Mouse (Mus musculus) hindbrain, embryonic 16.5 days (tissue): Measurements from ENCODE around the gene Olfr619. TPM values are rescaled to one million over a fixed set of nuclear protein-coding genes. Genes with fewer than 3 reads are reported as not detected.

Experiments used
- ATAC-seq: fragments of 200-750 bp; cut with Nextera tagmentation; 2 replicates; pipeline ENCODE4 v1.8.0; 2017; ENCODE audit warnings: moderate TSS enrichment, moderate library complexity
- H3K27ac ChIP-seq: fragments of 300-500 bp; sonication (generic); 2 replicates; pipeline ENCODE4 v1.5.1; 2014; ENCODE audit warnings: low read depth, mild to moderate bottlenecking, control low read depth, low read length, moderate library complexity
- H3K27me3 ChIP-seq: fragments of 300-500 bp; sonication (generic); replicated peaks from 2 replicates; pipeline ENCODE4 v1.6.1; 2014; ENCODE audit warnings: low read length; ENCODE audit not compliant: control insufficient read depth, insufficient read depth
- H3K36me3 ChIP-seq: fragments of 300-500 bp; sonication (generic); 2 replicates; pipeline ENCODE4 v1.6.1; 2014; ENCODE audit warnings: mild to moderate bottlenecking, low read length, moderate library complexity, mixed read lengths; ENCODE audit not compliant: control insufficient read depth, insufficient read depth
- H3K4me1 ChIP-seq: fragments of 300-500 bp; sonication (generic); 2 replicates; pipeline ENCODE4 v1.6.1; 2014; ENCODE audit warnings: low read depth, low read length; ENCODE audit not compliant: control insufficient read depth, insufficient read depth
- H3K4me2 ChIP-seq: fragments of 300-500 bp; sonication (generic); 2 replicates; pipeline ENCODE4 v1.6.1; 2014; ENCODE audit warnings: mild to moderate bottlenecking, low read length, control low read depth, moderate library complexity
- H3K4me3 ChIP-seq: fragments of 300-500 bp; sonication (generic); 2 replicates; pipeline ENCODE4 v1.5.1; 2014; ENCODE audit warnings: mild to moderate bottlenecking, low read length, control low read depth, moderate library complexity
- H3K9ac ChIP-seq: fragments of 300-500 bp; sonication (generic); 2 replicates; pipeline ENCODE4 v1.6.1; 2014; ENCODE audit warnings: low read depth, mild to moderate bottlenecking, control low read depth, low read length, moderate library complexity
- H3K9me3 ChIP-seq: fragments of 300-500 bp; sonication (generic); 2 replicates; pipeline ENCODE4 v1.6.1; 2014; ENCODE audit warnings: mild to moderate bottlenecking, low read length, moderate library complexity; ENCODE audit not compliant: control insufficient read depth
- WGBS: fragments of 180-500 bp; shearing (Covaris S2); extraction: QIAGEN DNeasy Blood & Tissue Kit; methylation state at CpG from one replicate; pipeline ENCODE4 v1.1.7; 2014; 5-methylcytosine and 5-hydroxymethylcytosine counted together
- polyA plus RNA-seq: library from polyadenylated mRNA; unstranded; fragments of >200 nt; fragmentation: Nextera tagmentation; extraction: Ambion mirVana; gene quantifications from 2 replicates; pipeline ENCODE4 v1.2.1, GENCODE M21; 2015

Gene Olfr619
- polyA plus RNA-seq, result not detected in 2 replicates

- no peaks in the 10 kb centered on the region for H3K9me3 ChIP-seq
- H3K4me1 ChIP-seq, result no peaks in the 10 kb centered on the region
- no peak for ATAC-seq
- H3K4me2 ChIP-seq, result no peak within 1 kb of the TSS
- no peaks in the 10 kb centered on the region for H3K36me3 ChIP-seq
- no peak within 1 kb of the TSS for H3K9ac ChIP-seq
- no peak within 1 kb of the TSS for H3K4me3 ChIP-seq
- no peaks in the 10 kb centered on the region for H3K27me3 ChIP-seq
- no peak within 1 kb of the TSS for H3K27ac ChIP-seq
Observed at GRCm38 (mm10) chr7:103600275-103600674, at the start of gene Olfr619. Gene Olfr619, plus strand, starts transcription at chr7:103600575.

GRCm38 (mm10) chr7:103555779-103556178, 44.6 kb upstream of the Olfr619 start, which contains the start of gene Olfr615:
Gene Olfr615, plus strand, starts transcription at chr7:103556079.
- WGBS, result 74% methylated on average over 2 of the region's 2 CpGs
- H3K4me2 ChIP-seq, result no peak within 1 kb of the TSS
- no peaks in the 10 kb centered on the region for H3K4me1 ChIP-seq
- H3K27me3 ChIP-seq, result no peaks in the 10 kb centered on the region
- no peaks in the 10 kb centered on the region for H3K9me3 ChIP-seq
- H3K36me3 ChIP-seq, result no peaks in the 10 kb centered on the region
- no peak within 1 kb of the TSS for H3K9ac ChIP-seq
- H3K4me3 ChIP-seq, result no peak within 1 kb of the TSS
- no peak for ATAC-seq
- H3K27ac ChIP-seq, result no peak within 1 kb of the TSS

GRCm38 (mm10) chr7:103569043-103569442, 31.3 kb upstream of the Olfr619 start, which contains the start of gene Olfr616:
Gene Olfr616, minus strand, starts transcription at chr7:103569143.
- Histone ChIP-seq H3K27ac (no peak within 1 kb of the TSS), H3K4me3 (no peak within 1 kb of the TSS), H3K4me1 (no peaks in the 10 kb centered on the region), H3K9ac (no peak within 1 kb of the TSS), H3K36me3 (no peaks in the 10 kb centered on the region), H3K4me2 (no peak within 1 kb of the TSS), H3K27me3 (no peaks in the 10 kb centered on the region), H3K9me3 (no peaks in the 10 kb centered on the region)
- no peak for ATAC-seq
- 90% methylated on average over 3 of the region's 3 CpGs for WGBS

GRCm38 (mm10) chr7:103572761-103573160, 27.6 kb upstream of the Olfr619 start, which contains the start of gene Olfr617:
Gene Olfr617, plus strand, starts transcription at chr7:103573061.
- no peak within 1 kb of the TSS for H3K4me2 ChIP-seq
- no peak within 1 kb of the TSS for H3K9ac ChIP-seq
- H3K36me3 ChIP-seq, result no peaks in the 10 kb centered on the region
- no peaks in the 10 kb centered on the region for H3K4me1 ChIP-seq
- ATAC-seq, result no peak
- H3K4me3 ChIP-seq, result no peak within 1 kb of the TSS
- no peaks in the 10 kb centered on the region for H3K27me3 ChIP-seq
- WGBS, result 85% methylated on average over 1 of the region's 1 CpGs
- H3K27ac ChIP-seq, result no peak within 1 kb of the TSS
- no peaks in the 10 kb centered on the region for H3K9me3 ChIP-seq

DNA sequence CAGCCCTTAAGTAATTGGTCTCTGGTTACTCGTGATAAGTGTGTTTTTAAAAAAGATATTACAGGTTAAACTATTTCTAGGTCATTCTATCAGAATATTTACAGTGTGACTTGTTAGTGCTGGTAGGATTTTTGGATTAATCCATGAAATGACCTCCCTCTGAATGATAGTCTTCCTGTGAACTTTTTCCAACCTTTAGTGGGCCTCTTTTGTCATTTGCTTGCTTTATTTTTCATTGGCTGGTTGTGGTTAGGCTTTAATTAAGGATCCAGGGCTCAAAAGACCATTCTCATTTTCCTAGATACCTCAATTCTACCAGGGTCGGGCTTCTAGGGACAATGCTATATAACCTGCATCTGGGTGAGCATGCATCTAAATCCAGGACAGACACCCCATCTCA, 10.6 kb upstream of the Olfr619 start, which contains the start of gene Olfr618:
Olfr618 (plus strand) TSS at position 301 of the 400 bp plus-strand sequence.
- H3K9me3 ChIP-seq, result no peaks in the 10 kb centered on the region
- ATAC-seq, result no peak
- no peak within 1 kb of the TSS for H3K9ac ChIP-seq
- no peak within 1 kb of the TSS for H3K4me2 ChIP-seq
- no peaks in the 10 kb centered on the region for H3K4me1 ChIP-seq
- no peaks in the 10 kb centered on the region for H3K36me3 ChIP-seq
- H3K27me3 ChIP-seq, result no peaks in the 10 kb centered on the region
- no peak within 1 kb of the TSS for H3K27ac ChIP-seq
- H3K4me3 ChIP-seq, result no peak within 1 kb of the TSS
- WGBS, result 61% methylated on average over 2 of the region's 2 CpGs

- no peaks in the 10 kb centered on the region for H3K9me3 ChIP-seq
- no peaks in the 10 kb centered on the region for H3K36me3 ChIP-seq
- H3K9ac ChIP-seq, result no peak overlapping the region
- no peak for ATAC-seq
- WGBS, result 82% methylated on average over 2 of the region's 2 CpGs
- H3K4me2 ChIP-seq, result no peak overlapping the region
- no peak overlapping the region for H3K27ac ChIP-seq
- no peak overlapping the region for H3K4me3 ChIP-seq
- H3K27me3 ChIP-seq, result no peaks in the 10 kb centered on the region
- no peaks in the 10 kb centered on the region for H3K4me1 ChIP-seq
Observed at GRCm38 (mm10) chr7:103607425-103607824, 7.0 kb downstream of the Olfr619 start.

GRCm38 (mm10) chr7:103612434-103612833, 12.1 kb downstream of the Olfr619 start, which contains the start of gene Olfr620:
Gene Olfr620, minus strand, starts transcription at chr7:103612534.
- ATAC-seq, result no peak
- Histone ChIP-seq H3K4me2 (no peak within 1 kb of the TSS), H3K9ac (no peak within 1 kb of the TSS), H3K36me3 (no peaks in the 10 kb centered on the region), H3K27me3 (no peaks in the 10 kb centered on the region), H3K9me3 (no peaks in the 10 kb centered on the region), H3K4me1 (no peaks in the 10 kb centered on the region), H3K4me3 (no peak within 1 kb of the TSS), H3K27ac (no peak within 1 kb of the TSS)
- WGBS, result 80% methylated on average over 2 of the region's 2 CpGs

- H3K36me3 ChIP-seq, result no peaks in the 10 kb centered on the region
- no peak for ATAC-seq
- H3K4me2 ChIP-seq, result no peak overlapping the region
- H3K9me3 ChIP-seq, result no peaks in the 10 kb centered on the region
- H3K9ac ChIP-seq, result no peak overlapping the region
- no peaks in the 10 kb centered on the region for H3K4me1 ChIP-seq
- H3K27me3 ChIP-seq, result no peaks in the 10 kb centered on the region
- H3K27ac ChIP-seq, result no peak overlapping the region
- H3K4me3 ChIP-seq, result no peak overlapping the region
Observed at GRCm38 (mm10) chr7:103636795-103637194, 36.4 kb downstream of the Olfr619 start.

DNA sequence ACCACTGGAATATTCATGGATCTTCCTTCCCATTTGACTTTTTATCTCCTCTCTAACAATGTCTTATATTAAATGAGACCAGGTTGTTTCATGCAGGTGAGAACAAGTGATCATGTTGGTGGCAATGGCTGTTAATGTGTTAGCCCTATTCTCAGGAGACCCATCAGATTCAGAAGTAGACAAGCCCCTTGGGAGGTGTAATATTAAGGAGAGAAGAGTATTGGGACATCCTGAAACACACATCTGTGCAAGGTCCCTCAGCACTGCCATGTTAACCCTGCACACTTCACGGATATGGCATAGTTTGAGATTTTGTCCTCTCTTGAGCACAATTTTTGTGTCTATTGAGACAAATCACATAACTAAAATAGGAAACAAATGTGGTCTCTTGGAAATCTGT, 42.2 kb downstream of the Olfr619 start, which contains the start of gene Olfr622:
Olfr622 (minus strand) TSS at position 101 of the 400 bp plus-strand sequence.
- H3K27ac ChIP-seq, result no peak within 1 kb of the TSS
- no peak within 1 kb of the TSS for H3K9ac ChIP-seq
- H3K4me2 ChIP-seq, result no peak within 1 kb of the TSS
- no peak for ATAC-seq
- H3K27me3 ChIP-seq, result no peaks in the 10 kb centered on the region
- 79% methylated on average over 1 of the region's 1 CpGs for WGBS
- H3K4me3 ChIP-seq, result no peak within 1 kb of the TSS
- no peaks in the 10 kb centered on the region for H3K4me1 ChIP-seq
- no peaks in the 10 kb centered on the region for H3K36me3 ChIP-seq
- H3K9me3 ChIP-seq, result no peaks in the 10 kb centered on the region

DNA sequence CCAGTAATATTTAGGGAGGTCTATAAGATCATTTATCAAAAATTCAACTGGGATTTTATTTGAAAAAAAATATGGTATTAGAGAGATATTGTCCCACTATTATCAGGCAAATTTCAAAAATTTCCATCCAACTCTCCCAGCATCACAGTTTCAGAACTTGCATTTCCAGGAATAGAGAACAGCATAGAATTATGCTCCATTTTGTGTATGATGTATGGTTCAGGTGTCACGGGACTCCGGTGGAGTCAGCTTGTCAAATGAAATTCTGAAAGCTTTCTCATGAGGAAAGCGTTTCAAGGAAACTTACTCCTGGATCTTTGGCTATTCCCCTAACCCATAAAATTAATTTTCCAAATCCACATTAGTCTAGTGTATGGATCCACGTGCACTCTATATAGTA, 43.7 kb downstream of the Olfr619 start:
- Histone ChIP-seq H3K27me3 (no peaks in the 10 kb centered on the region), H3K9ac (no peak overlapping the region), H3K36me3 (no peaks in the 10 kb centered on the region), H3K27ac (no peak overlapping the region), H3K4me2 (no peak overlapping the region), H3K4me3 (no peak overlapping the region), H3K4me1 (no peaks in the 10 kb centered on the region), H3K9me3 (no peaks in the 10 kb centered on the region)
- ATAC-seq, result no peak
- 93% methylated on average over 4 of the region's 4 CpGs for WGBS
